Mouse (Mus musculus) hindlimb bud, embryonic 11.5 days (tissue): Measurements from ENCODE around the gene Rad52.

Experiments
- DNase-seq: peaks from one replicate; pipeline ENCODE4 v3.0.0-alpha.2; 2012; ENCODE audit warnings: low read depth, low spot score; ENCODE audit errors: extremely low spot score

The Rad52 gene

GRCm38 (mm10) chr6:119902204-119903080, at the start of gene Rad52:
TSS of gene Rad52 (plus strand) at chr6:119902698.
- peak; percentile 62 for DNase-seq

GRCm38 (mm10) chr6:119854156-119854555, 48.3 kb upstream of the Rad52 start:
- DNase-seq, result no peak

GRCm38 (mm10) chr6:119855471-119855870, 47.0 kb upstream of the Rad52 start:
- no peak for DNase-seq

GRCm38 (mm10) chr6:119860236-119860635, 42.3 kb upstream of the Rad52 start:
- no peak for DNase-seq

GRCm38 (mm10) chr6:119861519-119861918, 41.0 kb upstream of the Rad52 start:
- DNase-seq, result no peak

- DNase-seq, result no peak
Observed at GRCm38 (mm10) chr6:119864341-119865034, 38.0 kb upstream of the Rad52 start.

- DNase-seq, result no peak
Observed at GRCm38 (mm10) chr6:119883151-119883550, 19.3 kb upstream of the Rad52 start.

GRCm38 (mm10) chr6:119892711-119893110, 9.8 kb upstream of the Rad52 start:
- no peak for DNase-seq

GRCm38 (mm10) chr6:119903081-119903789, 737 bp downstream of the Rad52 start:
- no peak for DNase-seq

- DNase-seq, result no peak
Observed at GRCm38 (mm10) chr6:119905461-119905860, 3.0 kb downstream of the Rad52 start.

- DNase-seq, result no peak
Observed at GRCm38 (mm10) chr6:119912046-119912445, 9.5 kb downstream of the Rad52 start.

- no peak for DNase-seq
Observed at GRCm38 (mm10) chr6:119915710-119916109, 13.2 kb downstream of the Rad52 start.

GRCm38 (mm10) chr6:119918561-119919181, 16.2 kb downstream of the Rad52 start:
- no peak for DNase-seq

GRCm38 (mm10) chr6:119922136-119922535, 19.6 kb downstream of the Rad52 start:
- DNase-seq, result no peak

- no peak for DNase-seq
Observed at GRCm38 (mm10) chr6:119922544-119922943, 20.0 kb downstream of the Rad52 start.

- no peak for DNase-seq
Observed at GRCm38 (mm10) chr6:119924235-119925005, 21.9 kb downstream of the Rad52 start.
